Mouse (Mus musculus): ENCODE results near the gene Tmco5b. TPM values are rescaled to one million over a fixed set of nuclear protein-coding genes. Genes with fewer than 3 reads are reported as not detected.
A peak's percentile ranks its signal among the peaks of the same experiment; 100 is the strongest.

The Tmco5b gene
- polyA plus RNA-seq (2011; ENCODE audit: insufficient read depth, insufficient read length, low read depth, missing spikeins) = not detected in 2 replicates

- H3K27ac ChIP-seq (ENCODE audit: insufficient read depth, low read length) = no peak within 1 kb of the TSS
- no peaks in the 10 kb centered on the region for H3K36me3 ChIP-seq (ENCODE audit: control insufficient read depth, insufficient read depth, low read length, poor library complexity, severe bottlenecking)
- H3K4me3 ChIP-seq (ENCODE audit: low read depth, low read length) = no peak within 1 kb of the TSS
- no peaks in the 10 kb centered on the region for H3K4me1 ChIP-seq (ENCODE audit: control insufficient read depth, insufficient read depth, low read length)
- TF ChIP-seq CTCF (IDR thresholded peaks at IDR 0.05; ENCODE audit: low read depth, low read length) = no peak
- H3K9me3 ChIP-seq (replicated peaks; ENCODE audit: control insufficient read depth, insufficient read depth, low read length, poor library complexity, severe bottlenecking) = no peaks in the 10 kb centered on the region
- no peaks in the 10 kb centered on the region for H3K27me3 ChIP-seq (ENCODE audit: control insufficient read depth, insufficient read depth, low read length, poor library complexity, severe bottlenecking)
- no peak within 1 kb of the TSS for H3K9ac ChIP-seq (ENCODE audit: low read depth, poor library complexity, severe bottlenecking)
Observed at GRCm38 (mm10) chr2:113285432-113285831, at the start of gene Tmco5b. TSS of gene Tmco5b (plus strand) at chr2:113285732.

- Histone ChIP-seq H3K9ac (ENCODE audit: low read depth, poor library complexity, severe bottlenecking) (no peak overlapping the region), H3K36me3 (ENCODE audit: control insufficient read depth, insufficient read depth, low read length, poor library complexity, severe bottlenecking) (no peaks in the 10 kb centered on the region), H3K9me3 (replicated peaks; ENCODE audit: control insufficient read depth, insufficient read depth, low read length, poor library complexity, severe bottlenecking) (peaks cover under 1% of the 10 kb centered on the region; the same call in 1 of the 2 replicates), H3K27ac (ENCODE audit: insufficient read depth, low read length) (no peak overlapping the region), H3K4me1 (ENCODE audit: control insufficient read depth, insufficient read depth, low read length) (no peaks in the 10 kb centered on the region), H3K27me3 (ENCODE audit: control insufficient read depth, insufficient read depth, low read length, poor library complexity, severe bottlenecking) (no peaks in the 10 kb centered on the region), H3K4me3 (ENCODE audit: low read depth, low read length) (no peak overlapping the region)
- TF ChIP-seq EP300 (IDR thresholded peaks at IDR 0.05; ENCODE audit: insufficient read depth, low read depth, low read length) (no peak), POLR2A (IDR thresholded peaks at IDR 0.05; ENCODE audit: insufficient read depth, low read length) (no peak), CTCF (IDR thresholded peaks at IDR 0.05; ENCODE audit: low read depth, low read length) (no peak)
Observed at GRCm38 (mm10) chr2:113236993-113237392, 48.5 kb upstream of the Tmco5b start.

- H3K9ac ChIP-seq (ENCODE audit: low read depth, poor library complexity, severe bottlenecking) = no peak overlapping the region
- H3K9me3 ChIP-seq (replicated peaks; ENCODE audit: control insufficient read depth, insufficient read depth, low read length, poor library complexity, severe bottlenecking) = peaks cover 2% of the 10 kb centered on the region; the same call in 1 of the 2 replicates
- no peaks in the 10 kb centered on the region for H3K27me3 ChIP-seq (ENCODE audit: control insufficient read depth, insufficient read depth, low read length, poor library complexity, severe bottlenecking)
- no peak for TF ChIP-seq EP300 (IDR thresholded peaks at IDR 0.05; ENCODE audit: insufficient read depth, low read depth, low read length)
- no peak for TF ChIP-seq POLR2A (IDR thresholded peaks at IDR 0.05; ENCODE audit: insufficient read depth, low read length)
- no peak for TF ChIP-seq CTCF (IDR thresholded peaks at IDR 0.05; ENCODE audit: low read depth, low read length)
- no peaks in the 10 kb centered on the region for H3K36me3 ChIP-seq (ENCODE audit: control insufficient read depth, insufficient read depth, low read length, poor library complexity, severe bottlenecking)
- no peak overlapping the region for H3K27ac ChIP-seq (ENCODE audit: insufficient read depth, low read length)
- no peak overlapping the region for H3K4me3 ChIP-seq (ENCODE audit: low read depth, low read length)
- no peaks in the 10 kb centered on the region for H3K4me1 ChIP-seq (ENCODE audit: control insufficient read depth, insufficient read depth, low read length)
Observed at GRCm38 (mm10) chr2:113238871-113239270, 46.7 kb upstream of the Tmco5b start.

GRCm38 (mm10) chr2:113302349-113303239, 17.1 kb downstream of the Tmco5b start:
- Histone ChIP-seq H3K4me1 (ENCODE audit: control insufficient read depth, insufficient read depth, low read length) (no peaks in the 10 kb centered on the region), H3K27ac (ENCODE audit: insufficient read depth, low read length) (no peak overlapping the region), H3K9ac (ENCODE audit: low read depth, poor library complexity, severe bottlenecking) (no peak overlapping the region), H3K9me3 (replicated peaks; ENCODE audit: control insufficient read depth, insufficient read depth, low read length, poor library complexity, severe bottlenecking) (no peaks in the 10 kb centered on the region), H3K36me3 (ENCODE audit: control insufficient read depth, insufficient read depth, low read length, poor library complexity, severe bottlenecking) (no peaks in the 10 kb centered on the region), H3K4me3 (ENCODE audit: low read depth, low read length) (no peak overlapping the region), H3K27me3 (ENCODE audit: control insufficient read depth, insufficient read depth, low read length, poor library complexity, severe bottlenecking) (no peaks in the 10 kb centered on the region)
- TF ChIP-seq EP300 (IDR thresholded peaks at IDR 0.05; ENCODE audit: insufficient read depth, low read depth, low read length) (no peak), CTCF (IDR thresholded peaks at IDR 0.05; ENCODE audit: low read depth, low read length) (no peak), POLR2A (IDR thresholded peaks at IDR 0.05; ENCODE audit: insufficient read depth, low read length) (no peak)

DNA sequence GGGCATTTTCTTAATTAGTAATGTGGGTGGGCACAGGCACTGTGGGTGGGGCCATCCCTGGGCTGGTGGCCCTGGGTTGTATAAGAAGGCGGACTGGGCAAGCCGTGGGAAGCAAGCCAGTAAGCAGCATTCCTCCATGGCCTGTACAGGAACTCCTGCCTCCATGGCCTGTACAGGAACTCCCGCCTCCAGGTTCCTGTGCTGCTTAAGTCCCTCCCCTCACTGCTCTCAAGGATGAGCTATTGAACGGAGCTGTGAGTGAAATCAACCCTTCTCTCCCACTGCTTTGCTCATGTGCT, 17.7 kb downstream of the Tmco5b start:
- Histone ChIP-seq H3K4me1 (ENCODE audit: control insufficient read depth, insufficient read depth, low read length) (no peaks in the 10 kb centered on the region), H3K9ac (ENCODE audit: low read depth, poor library complexity, severe bottlenecking) (no peak overlapping the region), H3K27ac (ENCODE audit: insufficient read depth, low read length) (no peak overlapping the region), H3K27me3 (ENCODE audit: control insufficient read depth, insufficient read depth, low read length, poor library complexity, severe bottlenecking) (no peaks in the 10 kb centered on the region), H3K36me3 (ENCODE audit: control insufficient read depth, insufficient read depth, low read length, poor library complexity, severe bottlenecking) (no peaks in the 10 kb centered on the region), H3K4me3 (ENCODE audit: low read depth, low read length) (no peak overlapping the region), H3K9me3 (replicated peaks; ENCODE audit: control insufficient read depth, insufficient read depth, low read length, poor library complexity, severe bottlenecking) (no peaks in the 10 kb centered on the region)
- TF ChIP-seq EP300 (IDR thresholded peaks at IDR 0.05; ENCODE audit: insufficient read depth, low read depth, low read length) = no peak
- TF ChIP-seq CTCF (IDR thresholded peaks at IDR 0.05; ENCODE audit: low read depth, low read length) = no peak
- no peak for TF ChIP-seq POLR2A (IDR thresholded peaks at IDR 0.05; ENCODE audit: insufficient read depth, low read length)

- H3K4me1 ChIP-seq (ENCODE audit: control insufficient read depth, insufficient read depth, low read length) = no peaks in the 10 kb centered on the region
- no peaks in the 10 kb centered on the region for H3K36me3 ChIP-seq (ENCODE audit: control insufficient read depth, insufficient read depth, low read length, poor library complexity, severe bottlenecking)
- no peak overlapping the region for H3K4me3 ChIP-seq (ENCODE audit: low read depth, low read length)
- TF ChIP-seq CTCF (IDR thresholded peaks at IDR 0.05; ENCODE audit: low read depth, low read length) = peak; percentile 83
- no peak for TF ChIP-seq EP300 (IDR thresholded peaks at IDR 0.05; ENCODE audit: insufficient read depth, low read depth, low read length)
- no peaks in the 10 kb centered on the region for H3K9me3 ChIP-seq (replicated peaks; ENCODE audit: control insufficient read depth, insufficient read depth, low read length, poor library complexity, severe bottlenecking)
- no peak overlapping the region for H3K9ac ChIP-seq (ENCODE audit: low read depth, poor library complexity, severe bottlenecking)
- no peaks in the 10 kb centered on the region for H3K27me3 ChIP-seq (ENCODE audit: control insufficient read depth, insufficient read depth, low read length, poor library complexity, severe bottlenecking)
- no peak overlapping the region for H3K27ac ChIP-seq (ENCODE audit: insufficient read depth, low read length)
Observed at GRCm38 (mm10) chr2:113305339-113305738, 19.8 kb downstream of the Tmco5b start.

All from ES-Bruce4 (cell line).